8 mouse cellular contexts compared by ENCODE assay signal in the genomic region with DNA sequence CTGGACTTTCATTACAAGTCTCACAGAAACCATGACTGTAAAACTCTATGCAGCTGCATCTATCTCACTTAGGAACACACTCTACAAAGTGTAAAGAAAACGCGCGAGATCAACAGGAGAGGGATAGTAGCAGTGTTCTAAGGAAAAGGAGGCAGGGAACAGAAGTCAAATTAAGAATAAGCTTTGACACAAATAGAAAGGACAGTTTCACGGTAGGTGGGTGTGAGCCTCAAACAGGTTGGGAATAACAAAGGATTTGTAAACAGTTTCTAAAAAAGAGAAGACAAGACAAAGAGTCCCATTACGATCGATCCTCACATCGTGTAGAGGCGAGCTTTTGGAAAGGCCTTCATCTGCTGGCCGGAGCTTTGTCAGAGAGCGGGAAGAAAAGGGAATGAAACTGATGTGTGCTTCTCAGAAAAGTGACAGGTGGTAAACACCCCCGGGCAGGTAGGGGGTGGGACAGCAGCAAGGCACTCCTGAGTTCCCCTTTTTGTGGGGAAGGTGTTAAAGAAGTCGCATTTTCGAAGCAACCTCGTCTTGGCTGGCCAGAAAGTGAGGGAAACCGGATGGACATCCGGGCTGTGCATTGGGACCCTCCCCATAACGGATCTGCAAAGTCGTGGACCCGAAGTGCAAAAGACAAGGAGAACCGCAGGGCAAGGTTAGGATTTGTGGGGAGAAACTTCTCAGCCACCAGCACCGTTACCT. TPM values are rescaled to one million over a fixed set of nuclear protein-coding genes. Genes with fewer than 3 reads are reported as not detected.
DNase-seq lines count a peak whose midpoint lies in the region; ATAC-seq and TF ChIP-seq lines count a peak whose summit lies in the region.

No protein-coding gene starts in this region.

- H3K27ac ChIP-seq in left cerebral cortex, adult 2 months: peak overlapping the region; percentile 89
- H3K27ac ChIP-seq in embryonic facial prominence, embryonic 12.5 days: no peak overlapping the region; the same call in 1 of the 2 replicates
- H3K27ac ChIP-seq in limb, embryonic 12.5 days: no peak overlapping the region
- peak overlapping the region; percentile 52 for H3K27ac ChIP-seq in neural tube, embryonic 13.5 days (replicated peaks)

- no peak for DNase-seq in left cerebral cortex, adult 2 months (ENCODE audit: extremely low spot score in 1 of 2, low spot score in 2 of 2)
- no peak for DNase-seq in left cerebral cortex, postnatal 25 days (ENCODE audit: low spot score in 2 of 2)
- no peak for DNase-seq in adrenal gland, postnatal 10 days
- no peak for DNase-seq in layer of hippocampus, adult 11-12 months (ENCODE audit: low spot score)

- intact Hi-C loops in left cerebral cortex, adult 2 months (cut with DNase I): loop anchor here (1.0 to 5.0 kb wide), 2 partner anchors 43 to 170 kb away; no protein-coding TSS in a partner anchor
- intact Hi-C loops in left cerebral cortex, postnatal 25 days (cut with DNase I): loop anchor here (1.0 to 5.0 kb wide), 2 partner anchors 43 to 130 kb away; no protein-coding TSS in a partner anchor

- no peak for TF ChIP-seq CTCF in left cerebral cortex, adult 2 months (IDR thresholded peaks at IDR 0.05)

- H3K4me3 ChIP-seq in left cerebral cortex, adult 2 months: peak overlapping the region; percentile 95
- peak overlapping the region; percentile 75 for H3K4me3 ChIP-seq in embryonic facial prominence, embryonic 12.5 days
- H3K4me3 ChIP-seq in limb, embryonic 12.5 days (replicated peaks): peak overlapping the region; percentile 69
- H3K4me3 ChIP-seq in neural tube, embryonic 13.5 days: peak overlapping the region; percentile 65

- peak overlapping the region; percentile 77 for H3K9ac ChIP-seq in embryonic facial prominence, embryonic 12.5 days
- peak overlapping the region; percentile 76 for H3K9ac ChIP-seq in limb, embryonic 12.5 days (replicated peaks)
- peak overlapping the region; percentile 82 for H3K9ac ChIP-seq in neural tube, embryonic 13.5 days

- H3K9me3 ChIP-seq in embryonic facial prominence, embryonic 12.5 days: no peaks in the 10 kb centered on the region
- H3K9me3 ChIP-seq in limb, embryonic 12.5 days: no peaks in the 10 kb centered on the region
- H3K9me3 ChIP-seq in neural tube, embryonic 13.5 days: no peaks in the 10 kb centered on the region

- H3K4me2 ChIP-seq in embryonic facial prominence, embryonic 12.5 days (replicated peaks): peak overlapping the region; percentile 71
- H3K4me2 ChIP-seq in limb, embryonic 12.5 days: peak overlapping the region; percentile 71
- H3K4me2 ChIP-seq in neural tube, embryonic 13.5 days: peak overlapping the region; percentile 84

- peaks cover 13% of the 10 kb centered on the region for H3K4me1 ChIP-seq in embryonic facial prominence, embryonic 12.5 days
- peaks cover 9% of the 10 kb centered on the region for H3K4me1 ChIP-seq in limb, embryonic 12.5 days (replicated peaks)
- H3K4me1 ChIP-seq in neural tube, embryonic 13.5 days (replicated peaks): peaks cover 25% of the 10 kb centered on the region

- no peaks in the 10 kb centered on the region for H3K27me3 ChIP-seq in embryonic facial prominence, embryonic 12.5 days
- no peaks in the 10 kb centered on the region for H3K27me3 ChIP-seq in limb, embryonic 12.5 days
- H3K27me3 ChIP-seq in neural tube, embryonic 13.5 days: peaks cover 4% of the 10 kb centered on the region; the same call in 1 of the 2 replicates

- peaks cover 21% of the 10 kb centered on the region for H3K36me3 ChIP-seq in embryonic facial prominence, embryonic 12.5 days
- H3K36me3 ChIP-seq in limb, embryonic 12.5 days: peaks cover 31% of the 10 kb centered on the region
- H3K36me3 ChIP-seq in neural tube, embryonic 13.5 days: peaks cover 24% of the 10 kb centered on the region

- 0 out of 2 replicates have a peak, but pooled peaks have one; percentile 1 for ATAC-seq in embryonic facial prominence, embryonic 12.5 days (ENCODE audit: insufficient number of reproducible peaks, insufficient read depth, low FRiP score, low TSS enrichment)
- ATAC-seq in limb, embryonic 12.5 days (ENCODE audit: insufficient number of reproducible peaks, insufficient read depth, low FRiP score, low TSS enrichment, low read depth): peak; percentile 1; the same call in 1 of the 2 replicates
- ATAC-seq in neural tube, embryonic 13.5 days (ENCODE audit: low read depth): peak; percentile 9; the same call in 1 of the 2 replicates
- no peak for ATAC-seq in cerebellum, adult (ENCODE audit: insufficient number of reproducible peaks, low FRiP score, low TSS enrichment)

- WGBS in embryonic facial prominence, embryonic 12.5 days: 13% methylated on average over 21 of the region's 21 CpGs
- 15% methylated on average over 21 of the region's 21 CpGs for WGBS in limb, embryonic 12.5 days
- WGBS in neural tube, embryonic 13.5 days: 13% methylated on average over 21 of the region's 21 CpGs

RNA-seq across cellular contexts. Expression of gene Tgds, which starts 0.5 kb away (rescaled TPM):
- total RNA-seq in left cerebral cortex, adult 2 months (2021): 1 to 10 TPM; 8.3 to 9.1 TPM
- 1 to 10 TPM; 6.6 to 9.4 TPM for total RNA-seq in left cerebral cortex, postnatal 25 days (2021)
- 36.3 and 37.8 TPM in 2 replicates for polyA plus RNA-seq in embryonic facial prominence, embryonic 12.5 days (2016; fragmentation: Nextera tagmentation; extraction: Ambion mirVana)
- 36.7 and 36.9 TPM in 2 replicates for polyA plus RNA-seq in limb, embryonic 12.5 days (2016; fragmentation: Nextera tagmentation; extraction: Ambion mirVana)
- 20.2 and 24.5 TPM in 2 replicates for polyA plus RNA-seq in neural tube, embryonic 13.5 days (2015; fragmentation: Nextera tagmentation; extraction: Ambion mirVana)
- 10 to 100 TPM; 19.6 to 23.3 TPM for total RNA-seq in adrenal gland, postnatal 10 days (2021)

RNA-seq across cellular contexts. Expression of gene Gpr180, which starts 4.9 kb away (rescaled TPM):
- 10 to 100 TPM; 28.9 to 32.6 TPM for total RNA-seq in left cerebral cortex, adult 2 months (2021)
- 10 to 100 TPM; 31.5 to 32.2 TPM for total RNA-seq in left cerebral cortex, postnatal 25 days (2021)
- 53.4 and 57.0 TPM in 2 replicates for polyA plus RNA-seq in embryonic facial prominence, embryonic 12.5 days (2016; fragmentation: Nextera tagmentation; extraction: Ambion mirVana)
- 53.3 and 54.2 TPM in 2 replicates for polyA plus RNA-seq in limb, embryonic 12.5 days (2016; fragmentation: Nextera tagmentation; extraction: Ambion mirVana)
- polyA plus RNA-seq in neural tube, embryonic 13.5 days (2015; fragmentation: Nextera tagmentation; extraction: Ambion mirVana): 41.8 and 42.0 TPM in 2 replicates
- 10 to 100 TPM; 26.6 to 27.0 TPM for total RNA-seq in adrenal gland, postnatal 10 days (2021)

Comparison
In these comparisons a context has a peak if more than half of its experiments do, and no peak if none do; other contexts are left out.
1. H3K27ac ChIP-seq: peak in left cerebral cortex, adult 2 months (single experiment) and neural tube, embryonic 13.5 days (single experiment); none in embryonic facial prominence, embryonic 12.5 days (single experiment) and limb, embryonic 12.5 days (single experiment).
2. Peak in every context shown above with its lines, with median percentiles within 50 percentile points of each other: H3K4me3 ChIP-seq, H3K4me2 ChIP-seq and H3K9ac ChIP-seq.